Mouse (Mus musculus) liver, embryonic 16.5 days (tissue): Measurements from ENCODE around the gene Rps17. TPM values are rescaled to one million over a fixed set of nuclear protein-coding genes. Genes with fewer than 3 reads are reported as not detected.

Experiments
- ATAC-seq: fragments of 200-750 bp; cut with Nextera tagmentation; 2 replicates; pipeline ENCODE4 v1.8.0; 2017; ENCODE audit warnings: low read depth, mild to moderate bottlenecking, moderate number of reproducible peaks, moderate library complexity
- H3K27ac ChIP-seq: fragments of 300-500 bp; sonication (generic); 2 replicates; pipeline ENCODE4 v1.5.1; 2014; ENCODE audit warnings: mild to moderate bottlenecking, low read length
- H3K27me3 ChIP-seq: fragments of 300-500 bp; sonication (generic); 2 replicates; pipeline ENCODE4 v1.6.1; 2014; ENCODE audit warnings: low read depth, low read length, mixed read lengths; ENCODE audit not compliant: control insufficient read depth, insufficient read depth
- H3K36me3 ChIP-seq: fragments of 300-500 bp; sonication (generic); 2 replicates; pipeline ENCODE4 v1.6.1; 2014; ENCODE audit warnings: mild to moderate bottlenecking; ENCODE audit not compliant: control insufficient read depth, insufficient read depth
- H3K4me1 ChIP-seq: fragments of 300-500 bp; sonication (generic); 2 replicates; pipeline ENCODE4 v1.6.1; 2014; ENCODE audit warnings: low read depth, low read length, mixed read lengths; ENCODE audit not compliant: control insufficient read depth
- H3K4me2 ChIP-seq: fragments of 300-500 bp; sonication (generic); 2 replicates; pipeline ENCODE4 v1.6.1; 2014; ENCODE audit warnings: low read depth, low read length, mixed read lengths
- H3K4me3 ChIP-seq: fragments of 300-500 bp; sonication (generic); 2 replicates; pipeline ENCODE4 v1.5.1; 2014; ENCODE audit warnings: low read depth, mild to moderate bottlenecking, low read length
- H3K9ac ChIP-seq: fragments of 300-500 bp; sonication (generic); 2 replicates; pipeline ENCODE4 v1.6.1; 2014; ENCODE audit warnings: low read depth, low read length
- H3K9me3 ChIP-seq: fragments of 300-500 bp; sonication (generic); replicated peaks from 2 replicates; pipeline ENCODE4 v1.6.1; 2016; ENCODE audit warnings: low read length; ENCODE audit not compliant: control insufficient read depth
- WGBS: fragments of 180-500 bp; shearing (Covaris S2); extraction: QIAGEN DNeasy Blood & Tissue Kit; methylation state at CpG from one replicate; pipeline ENCODE4 v1.1.7; 2014; ENCODE audit not compliant: insufficient replicate concordance; 5-methylcytosine and 5-hydroxymethylcytosine counted together
- polyA plus RNA-seq: library from polyadenylated mRNA; unstranded; fragments of >200 nt; fragmentation: Nextera tagmentation; extraction: Ambion mirVana; gene quantifications from 2 replicates; pipeline ENCODE4 v1.2.1, GENCODE M21; 2015

Gene Rps17
- polyA plus RNA-seq = 564 and 643 TPM in 2 replicates

DNA sequence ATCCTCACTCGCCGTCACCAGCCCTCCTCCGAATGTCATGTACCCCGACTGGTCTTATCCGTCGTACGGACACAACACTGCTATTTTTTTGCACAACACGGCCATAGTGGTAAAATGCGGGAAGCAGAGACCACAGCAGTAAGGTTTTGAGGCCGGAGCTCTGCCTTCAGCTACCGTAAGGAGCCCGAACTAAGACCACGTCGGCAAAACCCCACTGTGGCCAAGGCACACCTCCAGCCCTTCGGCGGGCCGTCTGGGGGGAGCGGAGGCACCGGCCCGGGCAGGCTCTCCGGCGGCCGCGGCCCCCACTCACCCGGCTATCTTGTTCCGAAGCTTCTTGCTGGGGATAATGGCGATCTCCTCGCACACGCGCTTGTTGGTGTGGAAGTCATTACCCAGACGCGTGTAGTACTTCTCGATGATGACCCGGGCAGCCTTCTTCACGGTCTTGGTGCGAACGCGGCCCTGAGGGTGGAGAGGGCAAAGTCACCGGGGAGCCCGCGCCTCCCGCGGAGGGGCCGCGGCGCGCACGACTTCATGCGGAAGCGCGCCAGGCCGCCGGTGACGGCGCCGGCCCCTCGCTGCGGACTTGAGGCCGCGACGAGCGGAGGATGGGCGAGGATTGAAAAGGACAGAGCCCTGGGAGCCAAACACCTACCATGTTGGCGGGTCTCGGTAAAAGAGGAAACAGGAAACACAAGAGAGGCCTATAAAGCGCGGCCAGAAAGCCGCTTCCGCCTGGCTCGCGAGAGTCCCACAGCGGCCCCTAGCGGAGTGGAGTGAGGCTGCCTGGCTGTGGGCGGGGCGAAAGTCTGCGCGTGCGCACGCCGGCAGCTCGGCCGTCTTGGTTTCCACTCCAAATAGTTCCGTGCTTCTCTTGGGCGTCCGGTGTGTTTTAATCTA, at the start of gene Rps17:
Gene Rps17, minus strand, starts transcription at position 711 of the 903 bp plus-strand sequence.
- Histone ChIP-seq H3K36me3 (peaks cover 24% of the 10 kb centered on the region), H3K27me3 (no peaks in the 10 kb centered on the region), H3K9me3 (no peaks in the 10 kb centered on the region), H3K4me1 (peaks cover 20% of the 10 kb centered on the region), H3K27ac (peak within 1 kb of the TSS; percentile 79), H3K9ac (peak within 1 kb of the TSS; percentile 90), H3K4me2 (peak within 1 kb of the TSS; percentile 65), H3K4me3 (peak within 1 kb of the TSS; percentile 86)
- under 1% methylated on average over 85 of the region's 85 CpGs for WGBS
- peak; percentile 83 for ATAC-seq

DNA sequence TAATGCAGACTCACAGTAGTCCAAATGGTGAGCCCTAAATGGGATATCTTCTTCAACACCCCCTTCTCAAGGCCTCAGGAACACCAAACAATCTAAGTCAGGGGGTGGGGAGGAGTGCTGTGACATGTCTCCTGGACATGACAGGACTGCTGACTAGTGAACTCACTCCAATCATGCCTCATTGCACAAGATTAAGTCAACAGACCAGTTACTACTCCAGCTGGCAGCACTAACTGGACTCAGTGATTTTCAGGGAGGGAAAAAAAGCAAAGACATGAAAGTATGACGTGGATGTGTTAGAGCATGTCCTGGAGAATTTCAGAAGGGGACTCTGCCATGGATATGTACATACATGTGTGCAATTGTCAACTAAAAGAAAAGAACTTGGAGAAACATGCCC, 34.3 kb upstream of the Rps17 start:
- no peaks in the 10 kb centered on the region for H3K4me1 ChIP-seq
- H3K36me3 ChIP-seq = no peaks in the 10 kb centered on the region
- no peaks in the 10 kb centered on the region for H3K27me3 ChIP-seq
- H3K27ac ChIP-seq = no peak overlapping the region
- no peak for ATAC-seq
- no peaks in the 10 kb centered on the region for H3K9me3 ChIP-seq
- H3K4me3 ChIP-seq = no peak overlapping the region
- 39% methylated on average over 1 of the region's 1 CpGs for WGBS
- no peak overlapping the region for H3K9ac ChIP-seq
- H3K4me2 ChIP-seq = no peak overlapping the region

DNA sequence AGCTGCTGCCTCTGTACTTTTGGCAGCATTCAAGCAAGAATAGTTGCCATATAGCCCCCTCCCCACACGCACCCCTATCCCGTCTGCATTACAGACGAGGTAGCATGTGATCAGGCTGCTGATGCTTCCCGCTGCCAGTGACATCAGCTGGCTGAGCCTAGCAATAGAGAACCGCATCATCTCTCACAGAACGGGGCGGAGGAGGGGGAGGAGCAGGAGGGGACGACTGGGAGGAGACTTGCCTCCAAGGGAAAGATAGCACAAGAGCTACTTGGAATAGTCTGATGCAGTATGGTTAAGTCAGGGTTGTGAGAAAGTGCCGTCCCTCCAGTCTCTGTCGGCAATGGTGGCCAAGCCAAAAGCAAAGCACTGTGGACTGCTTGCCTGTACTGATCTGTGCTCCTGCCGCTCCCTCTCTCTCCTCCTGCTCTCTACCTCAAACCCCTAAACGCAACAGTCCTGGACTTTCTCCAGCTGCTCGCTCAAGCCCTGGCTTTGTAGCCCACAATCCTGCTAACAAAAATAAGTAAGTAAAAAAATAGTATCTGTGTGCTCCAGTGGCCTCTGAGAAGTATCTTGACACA, 27.4 kb upstream of the Rps17 start:
- WGBS = 10% methylated on average over 13 of the region's 13 CpGs
- Histone ChIP-seq H3K27ac (no peak overlapping the region), H3K36me3 (no peaks in the 10 kb centered on the region), H3K4me2 (no peak overlapping the region), H3K9ac (no peak overlapping the region), H3K4me3 (no peak overlapping the region), H3K9me3 (no peaks in the 10 kb centered on the region), H3K4me1 (no peaks in the 10 kb centered on the region), H3K27me3 (peaks cover 2% of the 10 kb centered on the region; the same call in 1 of the 2 replicates)
- ATAC-seq = no peak

DNA sequence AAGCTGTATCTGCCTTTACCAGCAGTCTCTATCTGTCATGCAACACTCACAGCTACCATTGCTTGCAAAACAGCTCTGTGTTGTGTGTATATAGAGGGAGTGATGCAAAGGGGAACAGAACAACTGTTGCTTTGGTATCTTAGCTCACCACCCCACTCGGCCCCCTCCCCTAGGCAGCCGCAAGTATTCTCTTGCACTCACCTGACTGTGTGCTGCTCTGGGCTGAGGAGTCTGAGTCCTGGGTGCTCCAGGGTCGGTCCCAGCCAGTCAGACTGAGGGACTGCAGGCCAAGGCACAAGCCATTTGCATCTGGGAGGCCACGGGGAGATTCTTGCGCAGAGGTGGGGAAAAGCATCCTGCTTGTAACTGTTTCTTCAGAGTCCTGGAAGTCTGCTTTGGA, 26.8 kb upstream of the Rps17 start:
- H3K27me3 ChIP-seq = peaks cover 2% of the 10 kb centered on the region; the same call in 1 of the 2 replicates
- H3K4me3 ChIP-seq = no peak overlapping the region
- H3K9me3 ChIP-seq = no peaks in the 10 kb centered on the region
- WGBS = 28% methylated on average over 5 of the region's 5 CpGs
- no peaks in the 10 kb centered on the region for H3K36me3 ChIP-seq
- no peak for ATAC-seq
- H3K4me1 ChIP-seq = no peaks in the 10 kb centered on the region
- no peak overlapping the region for H3K27ac ChIP-seq
- H3K4me2 ChIP-seq = no peak overlapping the region
- H3K9ac ChIP-seq = no peak overlapping the region

DNA sequence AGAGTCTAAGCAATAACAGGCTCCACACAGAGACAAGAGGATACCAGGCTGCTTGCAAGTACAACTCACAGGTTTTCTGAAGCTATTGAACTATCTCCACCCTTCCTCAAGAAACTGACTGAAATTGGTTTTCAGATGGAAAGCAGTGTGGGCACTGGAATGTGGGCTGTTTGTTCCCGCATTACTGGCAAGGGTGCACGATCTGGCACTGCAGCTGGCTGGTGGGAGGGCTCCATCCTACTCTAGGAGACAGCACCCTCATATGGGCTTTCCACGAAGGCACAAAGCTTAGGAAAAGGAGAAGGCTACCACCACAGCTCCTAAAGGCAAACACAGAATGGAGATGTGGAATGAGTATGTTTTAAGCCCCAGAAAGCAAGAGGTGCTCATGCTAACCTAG, 24.7 kb upstream of the Rps17 start:
- Histone ChIP-seq H3K36me3 (no peaks in the 10 kb centered on the region), H3K27ac (no peak overlapping the region), H3K4me1 (no peaks in the 10 kb centered on the region), H3K4me3 (no peak overlapping the region), H3K27me3 (peaks cover 2% of the 10 kb centered on the region; the same call in 1 of the 2 replicates), H3K9ac (no peak overlapping the region), H3K4me2 (no peak overlapping the region), H3K9me3 (no peaks in the 10 kb centered on the region)
- 46% methylated on average over 3 of the region's 3 CpGs for WGBS
- ATAC-seq = no peak

DNA sequence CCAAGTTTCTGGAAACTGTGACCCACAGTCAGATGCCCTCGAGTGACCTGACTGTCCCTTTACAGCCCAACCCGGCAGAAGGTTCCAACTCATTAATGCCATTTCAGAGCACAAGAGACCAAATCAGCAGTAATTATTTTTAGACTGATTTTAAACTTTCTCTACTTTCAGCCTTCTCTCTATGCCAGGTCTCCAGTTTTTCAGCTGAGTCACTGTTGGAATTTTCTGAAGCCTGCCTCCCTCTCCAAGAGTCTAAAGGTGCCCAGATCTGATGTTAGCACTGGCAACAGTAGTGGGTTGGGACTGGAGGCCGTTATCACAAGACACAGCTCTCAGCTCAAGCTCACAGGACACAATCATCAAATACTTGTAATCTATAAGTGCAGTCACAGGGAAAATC, 22.9 kb upstream of the Rps17 start:
- H3K4me1 ChIP-seq = no peaks in the 10 kb centered on the region
- WGBS = 46% methylated on average over 3 of the region's 3 CpGs
- H3K9ac ChIP-seq = no peak overlapping the region
- ATAC-seq = no peak
- peaks cover 2% of the 10 kb centered on the region; the same call in 1 of the 2 replicates for H3K27me3 ChIP-seq
- H3K4me3 ChIP-seq = no peak overlapping the region
- H3K9me3 ChIP-seq = no peaks in the 10 kb centered on the region
- H3K36me3 ChIP-seq = no peaks in the 10 kb centered on the region
- H3K4me2 ChIP-seq = no peak overlapping the region
- H3K27ac ChIP-seq = no peak overlapping the region

DNA sequence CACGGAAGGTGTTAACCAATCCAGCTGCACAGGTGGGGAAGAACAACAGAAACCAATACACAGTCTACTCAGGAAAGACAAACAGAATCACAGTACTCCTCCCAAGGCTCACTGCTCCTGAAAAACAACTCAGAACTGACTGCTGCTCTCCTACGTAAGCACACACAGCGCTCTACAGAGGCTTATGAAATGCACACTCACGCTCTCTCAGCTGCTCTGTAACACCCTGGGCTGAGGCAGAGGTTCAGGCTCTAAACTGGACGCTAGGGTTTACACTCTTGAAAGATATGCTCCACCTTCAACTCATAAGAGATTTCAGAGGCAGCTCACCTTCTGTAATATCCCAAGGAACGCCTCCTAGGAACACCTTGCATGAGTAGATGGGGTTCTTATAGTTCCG, 11.9 kb upstream of the Rps17 start:
- Histone ChIP-seq H3K36me3 (no peaks in the 10 kb centered on the region), H3K9ac (no peak overlapping the region), H3K4me3 (no peak overlapping the region), H3K4me2 (no peak overlapping the region), H3K27ac (no peak overlapping the region), H3K9me3 (no peaks in the 10 kb centered on the region), H3K4me1 (no peaks in the 10 kb centered on the region), H3K27me3 (no peaks in the 10 kb centered on the region)
- ATAC-seq = no peak
- 61% methylated on average over 7 of the region's 7 CpGs for WGBS

DNA sequence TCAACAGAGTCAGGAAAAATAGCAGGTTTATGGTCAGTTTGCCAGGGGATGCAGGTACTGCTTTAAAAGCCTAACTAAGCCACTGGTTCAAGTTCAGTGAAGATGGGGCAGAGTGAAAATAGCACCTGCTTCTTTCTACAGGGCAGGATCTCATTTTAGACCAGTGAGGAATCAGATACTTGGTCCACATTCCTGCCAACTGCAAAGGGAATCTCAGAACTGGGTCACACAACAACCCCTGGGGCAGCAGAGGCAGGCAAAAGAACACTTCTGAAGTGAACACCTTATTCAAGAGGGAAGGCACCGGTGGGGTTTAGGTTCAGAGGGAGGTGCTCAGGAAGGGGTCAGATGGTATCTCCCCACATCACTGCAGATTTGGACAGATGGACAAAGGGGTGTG, 11.3 kb upstream of the Rps17 start:
- no peaks in the 10 kb centered on the region for H3K9me3 ChIP-seq
- no peaks in the 10 kb centered on the region for H3K4me1 ChIP-seq
- H3K27ac ChIP-seq = no peak overlapping the region
- H3K27me3 ChIP-seq = no peaks in the 10 kb centered on the region
- ATAC-seq = no peak
- no peak overlapping the region for H3K4me3 ChIP-seq
- no peaks in the 10 kb centered on the region for H3K36me3 ChIP-seq
- no peak overlapping the region for H3K4me2 ChIP-seq
- no peak overlapping the region for H3K9ac ChIP-seq
- WGBS = 69% methylated on average over 1 of the region's 1 CpGs

DNA sequence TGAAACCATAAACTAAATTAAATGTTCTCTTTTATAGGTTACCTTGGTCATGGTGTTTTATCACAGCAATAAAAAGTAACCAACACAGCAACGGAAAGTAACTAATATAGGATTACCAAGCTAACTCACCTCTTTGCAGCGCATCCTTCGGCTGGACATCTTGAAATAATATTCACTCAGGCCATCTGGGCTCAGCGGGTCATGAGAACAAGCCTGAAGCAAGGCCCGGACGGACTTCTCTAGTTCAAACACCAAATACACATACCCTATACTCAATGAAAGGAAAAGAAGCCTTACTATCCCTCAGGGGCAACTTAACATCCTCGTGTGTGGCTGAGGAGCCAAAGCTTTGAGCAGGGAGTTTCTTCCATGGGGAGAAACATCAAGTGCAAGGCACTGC, 10.7 kb upstream of the Rps17 start:
- H3K4me1 ChIP-seq = no peaks in the 10 kb centered on the region
- no peaks in the 10 kb centered on the region for H3K36me3 ChIP-seq
- H3K4me3 ChIP-seq = no peak overlapping the region
- no peak for ATAC-seq
- no peak overlapping the region for H3K9ac ChIP-seq
- H3K4me2 ChIP-seq = no peak overlapping the region
- no peak overlapping the region for H3K27ac ChIP-seq
- WGBS = 60% methylated on average over 7 of the region's 7 CpGs
- H3K27me3 ChIP-seq = no peaks in the 10 kb centered on the region
- H3K9me3 ChIP-seq = no peaks in the 10 kb centered on the region
